Mouse (Mus musculus): ENCODE data around the gene Itih1. TPM values are rescaled to one million over a fixed set of nuclear protein-coding genes. Genes with fewer than 3 reads are reported as not detected.

The Itih1 gene
- total RNA-seq, 2 experiments from 2014 or later = not detected

- DNase-seq (ENCODE audit: extremely low spot score in 1 of 2, low spot score in 2 of 2) = no peak
- TF ChIP-seq CTCF (IDR thresholded peaks at IDR 0.05) = no peak
- H3K4me3 ChIP-seq = no peak overlapping the region
- intact Hi-C loops (cut with DNase I) = no loop called here
- H3K27ac ChIP-seq = no peak overlapping the region
Observed at GRCm38 (mm10) chr14:30902628-30903027, 40.5 kb downstream of the Itih1 start.

- no peak for DNase-seq (ENCODE audit: extremely low spot score in 1 of 2, low spot score in 2 of 2)
- Histone ChIP-seq H3K4me3 (no peak overlapping the region), H3K27ac (no peak overlapping the region)
- no peak for TF ChIP-seq CTCF (IDR thresholded peaks at IDR 0.05)
- intact Hi-C loops (cut with DNase I) = no loop called here
Observed at GRCm38 (mm10) chr14:30899972-30900371, 43.1 kb downstream of the Itih1 start.

GRCm38 (mm10) chr14:30888271-30888732 is 54.8 kb downstream of the Itih1 start:
- no peak for DNase-seq (ENCODE audit: extremely low spot score in 1 of 2, low spot score in 2 of 2)
- peak; percentile 25 for TF ChIP-seq CTCF (IDR thresholded peaks at IDR 0.05)
- H3K4me3 ChIP-seq = no peak overlapping the region
- no peak overlapping the region for H3K27ac ChIP-seq
- intact Hi-C loops (cut with DNase I) = no loop called here

- no peak for DNase-seq (ENCODE audit: extremely low spot score in 1 of 2, low spot score in 2 of 2)
- intact Hi-C loops (cut with DNase I) = no loop called here
Observed at GRCm38 (mm10) chr14:30886204-30886603, 56.9 kb downstream of the Itih1 start, which contains the start of gene Itih4. TSS of gene Itih4 (plus strand) at chr14:30886476.

GRCm38 (mm10) chr14:30885298-30885697 is 57.8 kb downstream of the Itih1 start:
- no peak for TF ChIP-seq CTCF (IDR thresholded peaks at IDR 0.05)
- no peak for DNase-seq (ENCODE audit: extremely low spot score in 1 of 2, low spot score in 2 of 2)
- Histone ChIP-seq H3K4me3 (no peak overlapping the region), H3K27ac (no peak overlapping the region)
- intact Hi-C loops (cut with DNase I) = no loop called here

More at GRCm38 (mm10) chr14:30886204-30886603, 56.9 kb downstream of the Itih1 start, which contains the start of gene Itih4:
- H3K4me3 ChIP-seq = no peak within 1 kb of the TSS
- no peak for TF ChIP-seq CTCF (IDR thresholded peaks at IDR 0.05)
- no peak within 1 kb of the TSS for H3K27ac ChIP-seq

GRCm38 (mm10) chr14:30881718-30882108 is 61.4 kb downstream of the Itih1 start:
- no peak overlapping the region for H3K4me3 ChIP-seq
- intact Hi-C loops (cut with DNase I) = no loop called here
- no peak for TF ChIP-seq CTCF (IDR thresholded peaks at IDR 0.05)

GRCm38 (mm10) chr14:30880811-30881717 is 62.0 kb downstream of the Itih1 start:
- intact Hi-C loops (cut with DNase I) = no loop called here
- Histone ChIP-seq H3K4me3 (no peak overlapping the region), H3K27ac (no peak overlapping the region)
- peak; percentile 73 for TF ChIP-seq CTCF (IDR thresholded peaks at IDR 0.05)
- peak in 1 of 2 experiments; percentile 55 for DNase-seq (ENCODE audit: extremely low spot score in 1 of 2, low spot score in 2 of 2)

More at GRCm38 (mm10) chr14:30881718-30882108, 61.4 kb downstream of the Itih1 start:
- DNase-seq (ENCODE audit: extremely low spot score in 1 of 2, low spot score in 2 of 2) = no peak
- no peak overlapping the region for H3K27ac ChIP-seq

GRCm38 (mm10) chr14:30880251-30880650 is 62.8 kb downstream of the Itih1 start:
- intact Hi-C loops (cut with DNase I) = no loop called here
- DNase-seq (ENCODE audit: extremely low spot score in 1 of 2, low spot score in 2 of 2) = no peak
- Histone ChIP-seq H3K4me3 (no peak overlapping the region), H3K27ac (no peak overlapping the region)
- no peak for TF ChIP-seq CTCF (IDR thresholded peaks at IDR 0.05)

GRCm38 (mm10) chr14:30879794-30880193 is 63.3 kb downstream of the Itih1 start:
- no peak for DNase-seq (ENCODE audit: extremely low spot score in 1 of 2, low spot score in 2 of 2)
- no peak overlapping the region for H3K4me3 ChIP-seq
- H3K27ac ChIP-seq = peak overlapping the region; percentile 40; the same call in 1 of the 2 replicates
- intact Hi-C loops (cut with DNase I) = no loop called here
- no peak for TF ChIP-seq CTCF (IDR thresholded peaks at IDR 0.05)

Other genes starting within 250 kb of the Itih1 start
- gene Sfmbt1, start 228.4 kb downstream of the Itih1 start, total RNA-seq (2021) = 10 to 100 TPM; 38.4 to 38.8 TPM
- 10 to 100 TPM; 22.9 to 24.1 TPM for gene Tmem110, start 117.7 kb downstream of the Itih1 start, total RNA-seq (2021)
- 1 to 10 TPM; 2.1 to 3.5 TPM for gene Mustn1, start 64.1 kb downstream of the Itih1 start, total RNA-seq (2021)
- gene Itih4, start 56.8 kb downstream of the Itih1 start, total RNA-seq (2021) = under 1 TPM in 1 of 2 experiments, not detected in 1; 0.12 TPM
- gene Itih3, start 19.5 kb downstream of the Itih1 start, total RNA-seq (2021) = 10 to 100 TPM; 24.6 to 24.7 TPM
- 10 to 100 TPM; 18.8 to 19.2 TPM for gene Nek4, start 8.1 kb upstream of the Itih1 start, total RNA-seq (2021)
- gene Glt8d1, start 58.1 kb upstream of the Itih1 start, total RNA-seq (2021) = 10 to 100 TPM; 42.1 to 44.3 TPM
- gene Spcs1, start 58.4 kb upstream of the Itih1 start, total RNA-seq (2021) = 100 to 1,000 TPM; 137 to 156 TPM
- 10 to 100 TPM; 56.9 to 58.0 TPM for gene Pbrm1, start 75.8 kb upstream of the Itih1 start, total RNA-seq (2021)
- gene Gnl3, start 75.9 kb upstream of the Itih1 start, total RNA-seq (2021) = 10 to 100 TPM; 50.5 to 51.0 TPM
- 10 to 100 TPM; 21.9 to 23.5 TPM for gene Smim4, start 185.7 kb upstream of the Itih1 start, total RNA-seq (2021)
- 1 to 10 TPM; 2.5 to 2.8 TPM for gene Nt5dc2, start 187.8 kb upstream of the Itih1 start, total RNA-seq (2021)
- gene Stab1, start 225.4 kb upstream of the Itih1 start, total RNA-seq (2021) = 10 to 100 TPM; 21.2 to 29.4 TPM